Mouse (Mus musculus) MEL (cell line): Measurements from ENCODE around the gene Actl11. TPM values are rescaled to one million over a fixed set of nuclear protein-coding genes. Genes with fewer than 3 reads are reported as not detected.

ENCODE experiments used
- DNase-seq: peaks from one replicate; pipeline ENCODE4 v3.0.0; 2011; ENCODE audit warnings: low read depth, low spot score
- H3K27ac ChIP-seq: 2 replicates; pipeline ENCODE4 v1.5.1; 2012; ENCODE audit warnings: low read depth, mild to moderate bottlenecking, control low read depth, low read length, moderate library complexity; ENCODE audit not compliant: control insufficient read depth
- H3K27me3 ChIP-seq, 2 experiments: fragments of 150-350 bp in 1 of 2; sonication (generic) in 1 of 2; 2 replicates each; pipeline ENCODE4 v1.6.1; 2012; ENCODE audit warnings: low read length in 2 of 2, mild to moderate bottlenecking in 2 of 2, improper control_type of control experiment in 1 of 2, moderate library complexity in 1 of 2; ENCODE audit not compliant: insufficient read depth in 2 of 2, control insufficient read depth in 1 of 2
- H3K36me3 ChIP-seq, 2 experiments: 2 replicates each; pipeline ENCODE4 v1.6.1; 2012 to 2014; ENCODE audit warnings: low read length in 2 of 2, improper control_type of control experiment in 1 of 2, inconsistent platforms in 1 of 2, mild to moderate bottlenecking in 1 of 2; ENCODE audit not compliant: insufficient read depth in 2 of 2, control insufficient read depth in 1 of 2
- H3K4me1 ChIP-seq, 2 experiments: fragments of 150-350 bp in 1 of 2; sonication (generic) in 1 of 2; 2 replicates each; pipeline ENCODE4 v1.6.1; 2012; ENCODE audit warnings: low read length in 2 of 2, improper control_type of control experiment in 1 of 2, mild to moderate bottlenecking in 1 of 2; ENCODE audit not compliant: insufficient read depth in 2 of 2, control insufficient read depth in 1 of 2
- H3K4me3 ChIP-seq, 2 experiments: fragments of 150-350 bp in 1 of 2; sonication (generic) in 1 of 2; 2 replicates each; pipeline ENCODE4 v1.5.1; 2012; ENCODE audit warnings: low read depth in 2 of 2, low read length in 2 of 2, mild to moderate bottlenecking in 2 of 2, moderate library complexity in 2 of 2, control low read depth in 1 of 2, improper control_type of control experiment in 1 of 2; ENCODE audit not compliant: control insufficient read depth in 1 of 2, insufficient read depth in 1 of 2
- H3K79me2 ChIP-seq: 2 replicates; pipeline ENCODE4 v1.6.1; 2012; ENCODE audit warnings: mild to moderate bottlenecking, low read length, moderate library complexity; ENCODE audit not compliant: control insufficient read depth, poor library complexity, insufficient read depth
- H3K9ac ChIP-seq: 2 replicates; pipeline ENCODE4 v1.6.1; 2012; ENCODE audit warnings: low read depth, mild to moderate bottlenecking, control low read depth, low read length, moderate library complexity; ENCODE audit not compliant: control insufficient read depth, poor library complexity, severe bottlenecking
- H3K9me3 ChIP-seq: fragments of 150-350 bp; sonication (generic); replicated peaks from 2 replicates; pipeline ENCODE4 v1.6.1; 2012; ENCODE audit warnings: mild to moderate bottlenecking, low read length, improper control_type of control experiment, moderate library complexity; ENCODE audit not compliant: insufficient read depth
- CHD1 ChIP-seq: IDR thresholded peaks from 2 replicates; pipeline ENCODE4 v1.6.1; 2012; ENCODE audit warnings: low read depth, mild to moderate bottlenecking, inconsistent platforms, low read length, improper control_type of control experiment
- CHD2 ChIP-seq: IDR thresholded peaks from 2 replicates; pipeline ENCODE4 v1.6.1; 2011; ENCODE audit warnings: low read length, improper control_type of control experiment
- CTCF ChIP-seq, 3 experiments: IDR thresholded peaks in 2 of 3; conservative IDR thresholded peaks in 1 of 3; 2 replicates each; pipeline ENCODE4 v1.5.1; 2011 to 2012; ENCODE audit warnings: low read length in 3 of 3, low read depth in 2 of 3, mild to moderate bottlenecking in 2 of 3, improper control_type of control experiment in 1 of 3, inconsistent platforms in 1 of 3, mixed read lengths in 1 of 3, moderate library complexity in 1 of 3; ENCODE audit not compliant: control insufficient read depth in 1 of 3, insufficient read depth in 1 of 3, poor library complexity in 1 of 3, severe bottlenecking in 1 of 3
- GABPA ChIP-seq: IDR thresholded peaks from 2 replicates; pipeline ENCODE4 v1.6.1; 2012; ENCODE audit warnings: low read depth, mild to moderate bottlenecking, inconsistent platforms, low read length, improper control_type of control experiment, moderate library complexity
- GATA1 ChIP-seq: IDR thresholded peaks from 2 replicates; pipeline ENCODE4 v1.6.1; 2011; ENCODE audit warnings: low read depth, low read length, improper control_type of control experiment
- JUND ChIP-seq: IDR thresholded peaks from 2 replicates; pipeline ENCODE4 v1.6.1; 2011; ENCODE audit warnings: low read depth, mild to moderate bottlenecking, improper control_type of control experiment, low read length
- MAX ChIP-seq: IDR thresholded peaks from 2 replicates; pipeline ENCODE4 v1.6.1; 2011; ENCODE audit warnings: low read length, improper control_type of control experiment
- MXI1 ChIP-seq: IDR thresholded peaks from 2 replicates; pipeline ENCODE4 v1.6.1; 2011; ENCODE audit warnings: mild to moderate bottlenecking, low read depth, low read length, improper control_type of control experiment
- POLR2A ChIP-seq, 2 experiments: IDR thresholded peaks; 2 replicates each; pipeline ENCODE4 v1.6.1; 2011 to 2012; ENCODE audit warnings: low read length in 2 of 2, mild to moderate bottlenecking in 2 of 2, control low read depth in 1 of 2, improper control_type of control experiment in 1 of 2, low read depth in 1 of 2, moderate library complexity in 1 of 2; ENCODE audit not compliant: control insufficient read depth in 1 of 2, insufficient read depth in 1 of 2, poor library complexity in 1 of 2
- RCOR1 ChIP-seq: IDR thresholded peaks from 2 replicates; pipeline ENCODE4 v1.6.1; 2012; ENCODE audit warnings: low read depth, mild to moderate bottlenecking, inconsistent platforms, low read length, improper control_type of control experiment
- USF2 ChIP-seq, 2 experiments: IDR thresholded peaks; 2 replicates each; pipeline ENCODE4 v1.6.1; 2011 to 2012; ENCODE audit warnings: improper control_type of control experiment in 2 of 2, low read length in 2 of 2, borderline replicate concordance in 1 of 2, inconsistent platforms in 1 of 2, low read depth in 1 of 2, mild to moderate bottlenecking in 1 of 2; ENCODE audit not compliant: insufficient read depth in 1 of 2
- polyA plus RNA-seq, 2 experiments: library from polyadenylated mRNA; stranded (reverse) in 1 of 2; unstranded in 1 of 2; fragments of >175 nt in 1 of 2; fragments of >200 nt in 1 of 2; gene quantifications; 2 replicates each; pipeline versions ENCODE4 v1.2.1 to v1.2.4; 2012; ENCODE audit warnings: low replicate concordance in 2 of 2, low read depth in 1 of 2; ENCODE audit not compliant: insufficient read length in 2 of 2, insufficient read depth in 1 of 2, missing spikeins in 1 of 2
- total RNA-seq: library from RNA; depleted of rRNA; stranded (reverse); fragments of 300-350 nt; gene quantifications from 2 replicates; pipeline ENCODE4 v1.2.3, GENCODE M21; 2012

Actl11 gene
- total and polyA plus RNA-seq, 3 experiments = not detected

DNA sequence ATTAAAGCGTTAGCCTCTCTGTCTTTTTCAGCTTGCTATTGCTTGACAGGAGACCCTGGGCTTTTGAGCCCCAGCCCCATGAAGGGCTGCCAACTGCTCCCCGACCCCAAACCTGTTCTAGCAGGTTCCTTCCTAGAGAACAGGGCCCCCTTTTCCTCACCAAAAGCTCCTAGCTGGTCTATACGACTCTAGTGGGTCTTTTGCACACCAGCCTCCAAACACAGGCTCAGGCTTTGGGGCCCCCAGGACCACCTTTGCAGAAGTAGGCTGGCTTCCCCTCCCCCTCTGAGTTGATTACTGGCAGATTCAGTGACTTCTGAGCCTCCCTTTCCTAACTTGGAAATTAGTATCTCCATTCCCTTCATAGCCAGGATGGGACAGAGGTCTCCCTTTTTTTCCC lies 8.6 kb downstream of the Actl11 start:
- H3K9me3 ChIP-seq = no peaks in the 10 kb centered on the region
- 0 out of 4 replicates have a peak, but pooled peaks cover 0 to 2% of the 10 kb centered on the region in 2 experiments for H3K36me3 ChIP-seq
- H3K27me3 ChIP-seq = peaks cover 9 to 28% of the 10 kb centered on the region in 2 experiments
- no peak for TF ChIP-seq CTCF (IDR thresholded peaks at IDR 0.05 in 2 of 3, conservative IDR thresholded peaks at IDR 0.05 in 1 of 3; ENCODE audit: control insufficient read depth in 1 of 3, insufficient read depth in 1 of 3, low read depth in 2 of 3, low read length in 3 of 3, poor library complexity in 1 of 3, severe bottlenecking in 1 of 3)
- TF ChIP-seq RCOR1 = no peak
- TF ChIP-seq POLR2A (IDR thresholded peaks at IDR 0.05; ENCODE audit: control insufficient read depth in 1 of 2, insufficient read depth in 1 of 2, low read depth in 1 of 2, low read length in 2 of 2, poor library complexity in 1 of 2) = no peak
- no peak for TF ChIP-seq MXI1
- TF ChIP-seq CHD1 = no peak
- no peak for TF ChIP-seq JUND
- no peaks in the 10 kb centered on the region for H3K79me2 ChIP-seq
- no peak overlapping the region for H3K4me3 ChIP-seq
- no peaks in the 10 kb centered on the region for H3K4me1 ChIP-seq
- no peak overlapping the region for H3K27ac ChIP-seq
- no peak overlapping the region for H3K9ac ChIP-seq
- no peak for DNase-seq

DNA sequence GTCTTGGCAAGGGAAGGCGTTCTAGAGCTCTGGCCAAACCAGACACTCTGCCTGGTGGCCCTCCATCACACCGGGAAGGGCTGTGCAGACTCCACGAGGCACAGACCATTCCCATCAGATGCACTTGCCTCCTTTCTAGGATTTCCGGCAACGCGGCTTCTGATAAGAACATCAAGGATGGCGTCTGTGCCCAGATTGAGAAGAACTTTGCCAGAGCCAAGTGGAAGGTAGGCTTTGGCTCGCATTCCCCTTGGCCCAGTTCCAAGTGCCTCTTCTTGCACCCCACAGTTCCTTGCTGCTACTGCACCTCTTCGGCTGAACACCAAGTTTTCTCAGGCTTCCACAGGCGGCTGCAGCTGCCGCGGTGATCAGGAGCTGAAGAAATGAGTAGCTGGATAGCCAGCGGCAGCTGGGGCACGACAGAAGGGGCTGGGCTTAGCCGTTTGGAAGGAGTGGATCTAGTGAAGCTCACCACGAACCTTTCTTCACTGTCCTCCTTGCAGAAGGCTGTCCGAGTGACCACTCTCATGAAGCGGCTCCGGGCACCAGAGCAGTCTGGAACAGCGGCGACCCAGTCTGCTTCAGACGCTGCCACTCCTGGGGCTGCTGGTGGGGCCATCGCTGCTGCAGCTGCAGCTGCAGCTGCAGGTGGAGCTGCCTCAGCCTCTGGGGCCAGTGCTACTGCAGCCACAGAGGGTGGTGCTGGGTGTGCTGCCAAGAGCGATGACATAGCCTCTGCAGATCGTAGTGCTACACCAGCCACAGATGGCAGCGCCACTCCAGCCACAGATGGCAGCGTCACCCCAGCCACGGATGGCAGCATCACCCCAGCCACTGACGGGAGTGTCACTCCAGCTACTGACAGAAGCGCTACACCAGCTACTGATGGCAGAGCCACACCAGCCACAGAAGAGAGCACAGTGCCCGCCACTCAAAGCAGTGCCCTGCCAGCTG lies 19.2 kb downstream of the Actl11 start:
- no peaks in the 10 kb centered on the region for H3K9me3 ChIP-seq
- no peak for TF ChIP-seq RCOR1
- TF ChIP-seq GATA1 = no peak
- no peak for TF ChIP-seq CTCF (IDR thresholded peaks at IDR 0.05 in 2 of 3, conservative IDR thresholded peaks at IDR 0.05 in 1 of 3; ENCODE audit: control insufficient read depth in 1 of 3, insufficient read depth in 1 of 3, low read depth in 2 of 3, low read length in 3 of 3, poor library complexity in 1 of 3, severe bottlenecking in 1 of 3)
- no peak for TF ChIP-seq GABPA
- no peak for TF ChIP-seq USF2 (IDR thresholded peaks at IDR 0.05; ENCODE audit: borderline replicate concordance in 1 of 2, insufficient read depth in 1 of 2, low read depth in 1 of 2, low read length in 2 of 2)
- no peak for TF ChIP-seq MAX
- TF ChIP-seq CHD2 = no peak
- TF ChIP-seq, all 39 proteins: peak for 0
- no peak for DNase-seq
- H3K27ac ChIP-seq = no peak overlapping the region
- no peak overlapping the region for H3K9ac ChIP-seq
- H3K4me1 ChIP-seq = peaks cover 0 to 13% of the 10 kb centered on the region in 2 experiments; a peak in 2 of 4 replicates
- H3K79me2 ChIP-seq = peaks cover 18% of the 10 kb centered on the region
- no peaks in the 10 kb centered on the region for H3K27me3 ChIP-seq
- H3K36me3 ChIP-seq = peaks cover 0 to 9% of the 10 kb centered on the region in 2 experiments; a peak in 2 of 4 replicates
- no peak overlapping the region for H3K4me3 ChIP-seq
